Mouse (Mus musculus) heart, embryonic 14.5 days (tissue): ENCODE measurements around the gene Serpina3m. TPM values are rescaled to one million over a fixed set of nuclear protein-coding genes. Genes with fewer than 3 reads are reported as not detected.
A peak's percentile ranks its signal among the peaks of the same experiment; 100 is the strongest.

Experiments
- ATAC-seq: fragments of 200-750 bp; cut with Nextera tagmentation; 2 replicates; pipeline ENCODE4 v1.8.0; 2017; ENCODE audit warnings: low read depth, moderate TSS enrichment; ENCODE audit not compliant: insufficient number of reproducible peaks, insufficient read depth, low FRiP score
- H3K27ac ChIP-seq, 2 experiments: fragments of 200-500 bp in 1 of 2; fragments of 300-500 bp in 1 of 2; sonication (generic) in 1 of 2; replicated peaks in 1 of 2; 2 replicates each; pipeline ENCODE4 v1.5.1; 2012 to 2014; ENCODE audit warnings: low read depth in 2 of 2, low read length in 2 of 2, control low read depth in 1 of 2, mild to moderate bottlenecking in 1 of 2, mixed read lengths in 1 of 2; ENCODE audit not compliant: control insufficient read depth in 1 of 2, insufficient read depth in 1 of 2
- H3K27me3 ChIP-seq: fragments of 300-500 bp; sonication (generic); 2 replicates; pipeline ENCODE4 v1.6.1; 2014; ENCODE audit warnings: mild to moderate bottlenecking, low read length, control low read depth; ENCODE audit not compliant: control insufficient read depth, insufficient read depth
- H3K36me3 ChIP-seq: fragments of 300-500 bp; sonication (generic); 2 replicates; pipeline ENCODE4 v1.6.1; 2014; ENCODE audit warnings: mild to moderate bottlenecking, control low read depth, low read length, mixed read lengths; ENCODE audit not compliant: control insufficient read depth, insufficient read depth
- H3K4me1 ChIP-seq, 2 experiments: fragments of 200-500 bp in 1 of 2; fragments of 300-500 bp in 1 of 2; sonication (generic) in 1 of 2; 2 replicates each; pipeline ENCODE4 v1.6.1; 2012 to 2014; ENCODE audit warnings: low read length in 2 of 2, control low read depth in 1 of 2, mixed read lengths in 1 of 2; ENCODE audit not compliant: control insufficient read depth in 2 of 2, insufficient read depth in 2 of 2
- H3K4me2 ChIP-seq: fragments of 300-500 bp; sonication (generic); 2 replicates; pipeline ENCODE4 v1.6.1; 2014; ENCODE audit warnings: mild to moderate bottlenecking, low read length
- H3K4me3 ChIP-seq, 2 experiments: fragments of 200-500 bp in 1 of 2; fragments of 300-500 bp in 1 of 2; sonication (generic) in 1 of 2; 2 replicates each; pipeline ENCODE4 v1.5.1; 2012 to 2014; ENCODE audit warnings: low read length in 2 of 2, mild to moderate bottlenecking in 2 of 2, control low read depth in 1 of 2, low read depth in 1 of 2, moderate library complexity in 1 of 2; ENCODE audit not compliant: control insufficient read depth in 1 of 2, insufficient read depth in 1 of 2
- H3K9ac ChIP-seq: fragments of 300-500 bp; sonication (generic); 2 replicates; pipeline ENCODE4 v1.6.1; 2014; ENCODE audit warnings: mild to moderate bottlenecking, low read length
- H3K9me3 ChIP-seq: fragments of 300-500 bp; sonication (generic); 2 replicates; pipeline ENCODE4 v1.6.1; 2016; ENCODE audit warnings: low read length, control low read depth; ENCODE audit not compliant: control insufficient read depth
- WGBS: fragments of 180-500 bp; shearing (Covaris S2); extraction: QIAGEN DNeasy Blood & Tissue Kit; methylation state at CpG from one replicate; pipeline ENCODE4 v1.1.7; 2014; 5-methylcytosine and 5-hydroxymethylcytosine counted together
- polyA plus RNA-seq: library from polyadenylated mRNA; unstranded; fragments of >200 nt; fragmentation: Nextera tagmentation; extraction: Ambion mirVana; gene quantifications from 2 replicates; pipeline ENCODE4 v1.2.1, GENCODE M21; 2014

Serpina3m gene
- polyA plus RNA-seq, 1 experiment from 2014 or later, result not detected

DNA sequence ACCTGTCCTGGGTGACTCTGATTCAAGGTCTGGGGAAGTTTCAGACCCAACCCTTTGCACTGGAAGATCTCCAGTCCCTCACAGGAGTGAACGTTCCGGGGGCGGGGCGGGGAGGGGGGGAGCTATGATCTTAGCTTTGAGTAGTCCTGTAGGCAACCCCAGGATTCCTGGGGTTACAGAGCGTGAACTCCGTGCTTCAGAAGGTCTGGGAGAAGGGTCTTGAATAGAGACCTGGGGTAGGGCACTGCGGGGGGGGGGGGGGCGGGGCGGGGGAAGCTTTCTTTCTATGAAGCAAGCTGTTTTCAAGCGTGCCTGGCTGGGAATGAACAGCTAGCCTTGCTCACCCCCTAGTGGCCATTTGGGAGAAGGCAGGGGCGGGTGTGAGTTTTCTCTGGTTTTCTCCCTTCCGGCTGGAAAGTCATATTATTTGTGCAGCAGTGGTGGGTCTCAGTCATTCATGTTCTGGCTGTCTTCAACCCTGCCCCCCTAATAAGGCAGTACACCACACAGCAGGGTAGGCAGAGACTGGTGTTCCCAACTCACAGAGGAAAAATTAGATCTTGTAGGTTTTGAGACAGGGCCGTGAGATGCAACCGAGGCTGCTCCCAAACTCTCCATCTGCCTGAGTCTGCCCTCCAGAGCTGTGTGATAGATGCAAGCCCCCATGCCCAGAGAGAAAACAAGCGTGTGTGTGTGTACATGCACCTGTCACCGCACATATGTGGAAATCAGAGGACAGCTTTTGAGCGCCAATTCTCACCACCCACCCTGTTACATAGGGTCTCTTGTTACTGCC is 80.3 kb downstream of the Serpina3m start:
- Histone ChIP-seq H3K4me3 (peak overlapping the region in 1 of 2 experiments; percentile 19; a peak in 1 of 4 replicates), H3K4me2 (peak overlapping the region; percentile 49), H3K27me3 (peaks cover 11% of the 10 kb centered on the region), H3K27ac (no peak overlapping the region), H3K9ac (no peak overlapping the region), H3K4me1 (no peaks in the 10 kb centered on the region; a peak in 1 of 4 replicates), H3K9me3 (no peaks in the 10 kb centered on the region), H3K36me3 (no peaks in the 10 kb centered on the region)
- ATAC-seq, result no peak
- WGBS, result 15% methylated on average over 17 of the region's 17 CpGs

DNA sequence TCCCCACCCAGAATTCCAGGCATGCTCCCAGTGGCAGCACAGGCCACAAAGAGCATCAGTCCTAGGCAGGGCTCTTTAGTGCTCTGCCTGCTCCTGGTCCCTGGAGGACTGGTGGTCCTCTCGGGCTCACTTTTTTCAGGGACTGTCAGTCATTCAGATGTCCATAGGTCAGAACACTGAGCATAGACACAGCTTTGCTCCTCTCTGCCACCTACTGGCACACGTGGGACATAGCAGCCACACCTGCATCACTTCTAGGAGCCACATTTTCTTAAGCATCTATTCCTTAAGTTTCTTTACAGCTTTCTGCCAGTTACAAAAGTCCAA is 80.8 kb downstream of the Serpina3m start:
- peaks cover 11% of the 10 kb centered on the region for H3K27me3 ChIP-seq
- H3K27ac ChIP-seq, result no peak overlapping the region
- 7% methylated on average over 2 of the region's 2 CpGs for WGBS
- ATAC-seq, result no peak
- no peak overlapping the region for H3K4me2 ChIP-seq
- no peaks in the 10 kb centered on the region for H3K9me3 ChIP-seq
- no peaks in the 10 kb centered on the region; a peak in 1 of 4 replicates for H3K4me1 ChIP-seq
- no peak overlapping the region for H3K9ac ChIP-seq
- no peak overlapping the region for H3K4me3 ChIP-seq
- H3K36me3 ChIP-seq, result no peaks in the 10 kb centered on the region

DNA sequence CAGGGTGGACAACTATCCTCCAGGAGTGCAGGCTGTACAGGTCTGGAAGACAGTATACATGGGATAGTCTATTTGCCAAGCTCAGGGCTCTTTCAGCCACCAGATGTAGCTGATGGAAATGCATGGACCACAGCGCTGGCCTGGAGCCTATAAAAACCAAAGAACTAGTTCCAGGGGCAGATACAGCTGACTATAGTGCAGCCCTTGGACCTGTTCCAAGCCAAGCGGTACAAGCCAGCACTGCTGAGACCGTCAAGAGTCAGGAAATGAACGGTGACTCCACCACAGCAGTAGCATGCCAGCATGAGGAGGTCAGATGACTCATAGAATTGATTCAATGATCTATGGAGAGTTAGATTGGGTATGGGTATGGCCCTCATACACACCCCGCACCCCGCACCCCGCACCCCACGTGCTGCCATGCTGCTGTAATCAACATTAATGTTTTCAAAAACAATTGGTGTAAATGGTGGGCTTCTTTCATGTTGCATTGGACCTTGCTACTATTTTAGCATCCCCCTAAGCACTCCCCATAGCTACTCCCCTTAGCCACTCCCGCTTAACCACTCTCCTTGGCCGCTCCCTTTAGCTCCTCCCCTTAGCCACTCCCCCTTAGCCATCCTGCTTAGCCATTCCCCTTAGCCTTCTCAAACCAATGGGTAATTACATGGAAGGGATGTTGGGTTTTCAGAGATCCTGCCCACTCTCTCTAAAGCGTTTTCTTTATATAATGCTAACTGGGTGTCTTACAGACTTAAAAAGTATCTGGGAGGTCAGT is 84.5 kb downstream of the Serpina3m start:
- Histone ChIP-seq H3K4me1 (no peaks in the 10 kb centered on the region; a peak in 1 of 4 replicates), H3K27me3 (peaks cover 16% of the 10 kb centered on the region), H3K36me3 (no peaks in the 10 kb centered on the region), H3K4me3 (no peak overlapping the region), H3K9ac (no peak overlapping the region), H3K9me3 (no peaks in the 10 kb centered on the region), H3K4me2 (no peak overlapping the region), H3K27ac (no peak overlapping the region)
- WGBS, result 57% methylated on average over 11 of the region's 11 CpGs
- ATAC-seq, result peak; percentile 68; the same call in 1 of the 2 replicates

DNA sequence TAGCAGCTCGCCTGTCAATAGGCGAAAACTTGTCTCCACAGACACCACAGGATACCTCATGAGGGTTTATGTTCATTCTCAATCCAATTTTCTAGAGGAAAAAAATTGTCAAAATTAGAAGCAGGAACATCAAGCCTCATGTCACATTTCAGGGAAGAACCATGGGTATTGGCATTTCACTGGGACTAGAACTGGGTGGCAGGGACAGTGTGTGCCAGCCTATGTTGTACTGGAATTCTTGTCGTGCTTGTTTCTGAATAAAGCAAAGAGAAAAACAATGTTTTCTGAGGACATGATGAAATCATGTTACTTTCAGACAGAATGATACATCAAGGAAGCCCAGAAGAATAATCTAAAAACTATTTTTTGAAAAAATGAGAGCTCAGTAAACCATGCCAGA is 87.3 kb downstream of the Serpina3m start:
- H3K36me3 ChIP-seq, result no peaks in the 10 kb centered on the region
- no peaks in the 10 kb centered on the region for H3K9me3 ChIP-seq
- no peak overlapping the region for H3K4me3 ChIP-seq
- 61% methylated on average over 3 of the region's 3 CpGs for WGBS
- no peak overlapping the region for H3K27ac ChIP-seq
- ATAC-seq, result no peak
- no peak overlapping the region for H3K4me2 ChIP-seq
- H3K9ac ChIP-seq, result no peak overlapping the region
- H3K4me1 ChIP-seq, result no peaks in the 10 kb centered on the region
- H3K27me3 ChIP-seq, result peaks cover 17% of the 10 kb centered on the region

DNA sequence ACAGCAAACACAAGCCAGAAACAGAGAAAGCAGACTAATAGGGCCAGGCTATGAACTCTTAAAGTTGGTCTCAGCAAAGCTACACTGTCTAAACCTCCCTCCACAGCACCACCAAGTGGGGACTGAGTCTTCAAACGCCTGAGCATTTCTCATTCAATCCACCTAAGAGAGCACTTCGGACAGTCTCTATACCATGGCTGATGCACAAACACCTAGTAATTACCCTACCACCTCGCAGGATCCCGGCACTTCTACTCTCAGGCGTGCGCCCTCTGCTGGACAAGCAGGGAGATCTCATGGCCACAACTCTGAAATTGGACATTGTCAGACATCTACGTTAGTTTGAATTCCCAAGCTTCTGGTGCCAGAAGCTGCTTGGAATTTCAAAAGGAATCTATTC is 88.6 kb downstream of the Serpina3m start:
- 5% methylated on average over 7 of the region's 7 CpGs for WGBS
- ATAC-seq, result no peak
- H3K36me3 ChIP-seq, result no peaks in the 10 kb centered on the region
- no peaks in the 10 kb centered on the region for H3K4me1 ChIP-seq
- no peak overlapping the region for H3K9ac ChIP-seq
- H3K4me2 ChIP-seq, result no peak overlapping the region
- no peak overlapping the region for H3K27ac ChIP-seq
- no peaks in the 10 kb centered on the region for H3K9me3 ChIP-seq
- peaks cover 17% of the 10 kb centered on the region; the same call in 1 of the 2 replicates for H3K27me3 ChIP-seq
- H3K4me3 ChIP-seq, result no peak overlapping the region

DNA sequence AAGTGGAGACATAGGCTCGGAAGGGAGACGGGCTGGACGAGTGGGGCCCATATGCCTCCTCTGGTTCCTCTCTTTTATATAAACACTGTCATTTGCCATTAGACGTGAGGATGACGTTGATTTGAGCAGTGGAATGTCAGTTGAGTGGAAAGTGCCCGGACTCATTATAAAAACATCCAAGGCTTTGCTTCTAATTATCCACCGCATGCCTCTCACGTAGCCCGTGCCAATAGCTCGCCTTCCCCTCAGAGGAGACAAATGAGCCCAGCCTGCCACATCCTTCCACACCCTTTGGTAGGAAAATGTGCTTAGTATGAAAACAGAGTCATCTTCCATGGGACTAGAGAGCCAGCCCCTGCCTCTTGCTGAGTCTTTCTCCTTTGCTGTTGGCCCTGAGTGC is 93.1 kb downstream of the Serpina3m start:
- Histone ChIP-seq H3K4me3 (no peak overlapping the region), H3K27ac (no peak overlapping the region), H3K36me3 (no peaks in the 10 kb centered on the region), H3K9me3 (no peaks in the 10 kb centered on the region), H3K9ac (no peak overlapping the region), H3K4me2 (no peak overlapping the region), H3K27me3 (peaks cover 9% of the 10 kb centered on the region; the same call in 1 of the 2 replicates), H3K4me1 (no peaks in the 10 kb centered on the region)
- ATAC-seq, result no peak
- WGBS, result 76% methylated on average over 10 of the region's 10 CpGs

DNA sequence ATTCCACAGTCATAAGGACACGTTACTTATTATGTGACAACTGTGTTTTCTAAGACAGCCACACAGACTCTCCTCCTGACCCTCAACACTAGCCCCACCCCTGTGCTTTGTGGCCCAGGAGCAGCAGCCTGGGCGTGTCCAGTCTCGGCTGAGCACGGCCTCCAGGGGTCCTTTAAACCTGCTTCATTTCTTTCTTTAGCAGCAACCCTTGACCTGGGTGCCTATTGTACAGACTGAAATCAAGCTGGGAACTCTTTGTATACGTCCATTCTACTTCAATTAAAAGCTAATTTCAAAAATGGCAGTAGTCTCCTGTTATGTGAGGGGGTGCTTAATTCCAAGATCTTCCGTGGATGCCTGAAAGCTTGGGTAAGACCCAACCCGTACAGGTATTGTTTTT is 94.9 kb downstream of the Serpina3m start:
- no peak overlapping the region for H3K4me3 ChIP-seq
- no peak overlapping the region for H3K9ac ChIP-seq
- no peak overlapping the region for H3K27ac ChIP-seq
- ATAC-seq, result no peak
- no peak overlapping the region for H3K4me2 ChIP-seq
- no peaks in the 10 kb centered on the region for H3K9me3 ChIP-seq
- H3K36me3 ChIP-seq, result no peaks in the 10 kb centered on the region
- peaks cover 11% of the 10 kb centered on the region; the same call in 1 of the 2 replicates for H3K27me3 ChIP-seq
- no peaks in the 10 kb centered on the region for H3K4me1 ChIP-seq
- WGBS, result 52% methylated on average over 7 of the region's 7 CpGs
